In the genomic region with DNA sequence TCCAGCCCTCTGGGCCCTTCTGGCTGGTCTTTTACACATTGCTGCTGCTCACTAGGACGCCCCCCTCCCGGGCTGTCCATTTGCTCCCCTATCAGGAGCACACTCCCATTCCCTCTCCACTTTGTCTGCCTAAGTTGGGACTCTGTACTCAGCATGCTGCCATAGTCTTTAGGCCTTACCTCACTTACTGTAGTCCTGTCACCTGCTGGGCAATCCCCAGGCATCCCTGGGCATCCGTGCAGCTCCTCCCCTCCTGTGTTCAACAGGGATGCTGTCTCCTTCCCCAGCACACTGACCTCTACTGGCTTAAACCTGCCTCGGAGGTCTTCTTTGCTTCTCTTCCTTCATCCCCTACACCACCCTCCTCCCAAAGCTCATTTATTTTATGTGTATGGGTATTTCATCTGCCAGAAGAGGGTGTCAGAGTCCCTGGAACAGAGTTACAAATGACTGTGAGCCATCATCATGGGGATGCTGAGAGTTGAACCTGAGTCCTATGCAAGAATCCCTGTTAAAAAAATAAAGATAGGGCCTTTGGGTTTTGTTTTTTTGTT, we compare ENCODE assay signal across 13 mouse cellular contexts. TPM values are rescaled to one million over a fixed set of nuclear protein-coding genes. Genes with fewer than 3 reads are reported as not detected.
DNase-seq lines count a peak whose midpoint lies in the region; ATAC-seq and TF ChIP-seq lines count a peak whose summit lies in the region.
"Had no signal": no experiment of that assay in that cellular context is flagged by ENCODE, and none has a peak within 500 bp of the region (broad histone marks: within the 10 kb centered on the region; RNA-seq: fewer than 3 reads in every experiment).

No protein-coding gene starts in this region.

- TF ChIP-seq CTCF in kidney, adult 2 months (conservative IDR thresholded peaks at IDR 0.05; ENCODE audit: insufficient read depth, insufficient read length, low read depth, low read length), result 0 out of 2 replicates have a peak, but pooled peaks have one; percentile 12
- TF ChIP-seq CTCF in midbrain, postnatal 0 days (IDR thresholded peaks at IDR 0.05), result peak; percentile 28; the same call in 1 of the 2 replicates

- no peak overlapping the region for H3K4me2 ChIP-seq in midbrain, postnatal 0 days (ENCODE audit: low read depth, low read length, poor library complexity, severe bottlenecking)
- H3K4me2 ChIP-seq: heart, embryonic 15.5 days; limb, embryonic 12.5 days had no signal

- ATAC-seq in midbrain, postnatal 0 days (ENCODE audit: low FRiP score), result no peak
- ATAC-seq in megakaryocyte-erythroid progenitor cell, adult 5-6 weeks (replicated peaks; ENCODE audit: low FRiP score, low TSS enrichment, poor library complexity, severe bottlenecking), result no peak
- ATAC-seq: intestine, embryonic 16.5 days had no signal

- H3K36me3 ChIP-seq in kidney, adult 2 months (ENCODE audit: control insufficient read depth, insufficient read depth, low read length), result no peaks in the 10 kb centered on the region
- H3K36me3 ChIP-seq in midbrain, postnatal 0 days (ENCODE audit: insufficient read depth, low read length), result no peaks in the 10 kb centered on the region
- H3K36me3 ChIP-seq: heart, embryonic 15.5 days; limb, embryonic 12.5 days had no signal

- TF ChIP-seq POLR2A in kidney, adult 2 months (IDR thresholded peaks at IDR 0.05; ENCODE audit: low read depth, low read length), result no peak

- no peak overlapping the region for H3K27ac ChIP-seq in kidney, adult 2 months (ENCODE audit: insufficient read depth, low read depth, low read length)
- H3K27ac ChIP-seq in midbrain, postnatal 0 days (ENCODE audit: low read depth, low read length), result no peak overlapping the region
- H3K27ac ChIP-seq: heart, embryonic 15.5 days; limb, embryonic 12.5 days had no signal

- peaks cover 31% of the 10 kb centered on the region for H3K4me1 ChIP-seq in kidney, adult 2 months (ENCODE audit: control insufficient read depth, insufficient read depth, low read length)
- peaks cover 12% of the 10 kb centered on the region; the same call in 1 of the 2 replicates for H3K4me1 ChIP-seq in midbrain, postnatal 0 days (ENCODE audit: insufficient read depth, low read length)

- H3K9ac ChIP-seq in midbrain, postnatal 0 days (replicated peaks; ENCODE audit: low read length, poor library complexity, severe bottlenecking), result no peak overlapping the region
- H3K9ac ChIP-seq: heart, embryonic 15.5 days; limb, embryonic 12.5 days had no signal

- no peak for DNase-seq in kidney, adult 2 months
- DNase-seq in kidney, adult 18-20 months, result no peak
- peak; percentile 51 for DNase-seq in A20 (ENCODE audit: low read depth, low spot score)
- peak; percentile 86 for DNase-seq in ES-CJ7 (ENCODE audit: low read depth, low spot score)
- no peak for DNase-seq in midbrain, postnatal 0 days (ENCODE audit: low spot score)
- no peak for DNase-seq in frontal cortex, postnatal 36 days (ENCODE audit: low spot score in 2 of 2)
- no peak for DNase-seq in urinary bladder, postnatal 25 days (ENCODE audit: low spot score)
- DNase-seq: cerebellum, postnatal 36 days; gastrocnemius, postnatal 10 days had no signal

- no peak overlapping the region for H3K4me3 ChIP-seq in kidney, adult 2 months (ENCODE audit: insufficient read depth, low read depth, low read length)
- no peak overlapping the region for H3K4me3 ChIP-seq in midbrain, postnatal 0 days (ENCODE audit: low read depth, low read length)
- H3K4me3 ChIP-seq: heart, embryonic 15.5 days; limb, embryonic 12.5 days had no signal

- 71% methylated on average over 4 of the region's 4 CpGs for WGBS in kidney, adult 2 months
- 25% methylated on average over 4 of the region's 4 CpGs for WGBS in midbrain, postnatal 0 days

- no peaks in the 10 kb centered on the region for H3K9me3 ChIP-seq in midbrain, postnatal 0 days (ENCODE audit: low read length)
- H3K9me3 ChIP-seq: heart, embryonic 15.5 days; limb, embryonic 12.5 days had no signal

- no peaks in the 10 kb centered on the region for H3K27me3 ChIP-seq in kidney, adult 2 months (replicated peaks; ENCODE audit: control insufficient read depth, insufficient read depth, low read length)
- H3K27me3 ChIP-seq in midbrain, postnatal 0 days (ENCODE audit: insufficient read depth, low read length), result no peaks in the 10 kb centered on the region
- H3K27me3 ChIP-seq: heart, embryonic 15.5 days; limb, embryonic 12.5 days had no signal

RNA-seq across cellular contexts. Expression of a gene that starts 44.7 kb away (rescaled TPM):
- 7.7 and 8.3 TPM in 2 replicates for polyA plus RNA-seq in kidney, adult 2 months (2012; rRNA removed)
- total RNA-seq in midbrain, postnatal 0 days (2014; rRNA removed), result 19.6 and 22.7 TPM in 2 replicates
- 4.3 TPM in 2 replicates for polyA plus RNA-seq in midbrain, postnatal 0 days (2015; fragmentation: Nextera tagmentation; extraction: Ambion mirVana)
- total RNA-seq in megakaryocyte-erythroid progenitor cell, adult 5-6 weeks (2014; fragmentation: Nextera tagmentation), result 2.8 and 5.7 TPM in 2 replicates
- 4.8 and 4.9 TPM in 2 replicates for total RNA-seq in megakaryocyte-erythroid progenitor cell, adult 5-6 weeks (2017)

Comparison
In these comparisons a context has a peak if more than half of its experiments do, and no peak if none do; other contexts are left out.
1. DNase-seq: peak in A20 (single experiment) and ES-CJ7 (single experiment); none in kidney, adult 2 months (single experiment), kidney, adult 18-20 months (single experiment), midbrain, postnatal 0 days (single experiment), frontal cortex, postnatal 36 days (0 of 2) and urinary bladder, postnatal 25 days (single experiment).